Mouse (Mus musculus) NIH3T3 (cell line): ENCODE measurements around the gene Olfr1221.
"Not testable (repeated sequence)": the region's sequence is repeated elsewhere in the genome, so short reads cannot be mapped to it uniquely, and the experiment has no call there.

Experiments used
- DNase-seq: peaks from one replicate; pipeline ENCODE4 v3.0.0-alpha.2; 2012; ENCODE audit warnings: low read depth

Gene Olfr1221

GRCm38 (mm10) chr2:89117183-89117582, at the start of gene Olfr1221:
Gene Olfr1221, minus strand, starts transcription at chr2:89117283.
- DNase-seq: no peak

DNA sequence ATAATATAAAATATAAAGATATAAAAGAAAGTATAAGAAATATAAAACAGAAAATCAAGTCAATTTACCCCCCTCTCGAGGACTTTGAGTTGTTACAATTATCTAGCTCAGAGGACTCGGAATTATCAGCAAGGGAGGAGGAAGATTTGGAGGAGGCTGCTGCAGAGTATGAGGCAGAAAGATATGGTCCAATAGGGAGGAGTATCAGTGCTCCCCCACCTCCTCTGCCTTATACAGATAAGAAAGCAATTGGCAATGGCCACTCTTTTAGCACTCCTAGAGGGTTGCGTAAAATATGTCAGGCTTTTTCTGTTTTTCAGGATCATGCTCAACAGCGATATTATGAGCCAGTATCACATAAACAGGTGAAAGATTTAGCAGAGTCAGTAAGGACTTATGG, 47.6 kb upstream of the Olfr1221 start:
- not testable (repeated sequence) for DNase-seq

- not testable (repeated sequence) for DNase-seq
Observed at GRCm38 (mm10) chr2:89163991-89164390, 46.9 kb upstream of the Olfr1221 start, which contains the start of gene Olfr1224-ps1. Gene Olfr1224-ps1, minus strand, starts transcription at chr2:89164091.

DNA sequence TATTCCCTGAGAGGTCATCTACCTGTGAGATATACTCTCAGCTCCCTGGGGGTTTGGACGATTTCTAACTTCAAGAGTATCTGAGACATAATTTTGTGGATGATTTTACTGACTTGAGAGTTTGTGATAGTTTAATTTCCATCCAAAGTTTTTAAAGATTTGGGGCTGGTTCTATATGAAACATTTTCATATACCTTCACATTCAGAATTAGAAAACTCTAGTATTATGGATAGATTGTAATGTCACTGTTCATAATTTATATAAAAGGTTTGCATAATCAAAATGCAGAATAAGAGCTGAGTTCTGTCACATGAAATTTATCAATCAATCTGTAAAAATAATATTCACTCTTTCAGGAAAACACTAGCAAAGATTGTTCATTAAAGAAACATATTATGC, 34.4 kb upstream of the Olfr1221 start, which contains the start of gene Olfr1223:
Olfr1223 (minus strand) TSS at position 101 of the 400 bp plus-strand sequence.
- DNase-seq: no peak

DNA sequence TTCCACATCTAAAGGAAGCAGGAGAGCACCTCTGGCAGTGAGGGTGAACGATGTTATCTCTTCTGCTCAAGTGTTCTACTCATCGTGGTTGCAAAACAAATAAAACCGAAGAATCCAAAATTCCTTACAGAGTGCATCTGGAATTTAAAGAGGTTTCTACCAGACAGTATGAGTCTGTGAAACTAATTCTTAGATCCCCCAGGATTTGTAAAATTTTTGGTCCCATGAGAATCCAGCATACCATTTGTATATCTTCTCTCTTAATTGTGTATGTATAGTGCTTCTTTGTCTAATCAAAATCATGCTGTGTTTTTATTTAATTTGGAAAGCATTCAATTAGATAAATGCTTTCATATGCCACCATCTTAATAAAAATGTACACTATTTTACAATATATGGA, 15.9 kb upstream of the Olfr1221 start, which contains the start of gene Olfr1222:
Olfr1222 (minus strand) TSS at position 101 of the 400 bp plus-strand sequence.
- no peak for DNase-seq

DNA sequence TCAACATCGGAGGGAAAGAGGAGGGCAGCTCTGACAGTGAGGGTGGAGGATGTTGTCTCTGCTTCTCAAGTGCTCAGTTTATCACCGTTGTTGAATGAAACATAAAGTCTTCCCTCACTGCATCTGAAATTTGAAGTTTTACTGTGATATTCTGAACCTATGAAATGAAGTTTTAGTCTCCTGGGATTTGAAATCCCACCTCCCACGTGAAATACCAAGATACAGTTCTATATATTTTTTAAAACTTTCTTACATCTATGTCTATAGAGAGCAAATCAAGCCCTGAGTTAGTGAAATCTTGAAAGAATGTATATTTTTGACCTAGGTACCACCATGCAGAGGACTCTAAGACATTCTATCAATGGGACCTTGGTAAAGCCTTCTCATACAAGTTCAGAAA, 10.3 kb downstream of the Olfr1221 start, which contains the start of gene Olfr1220:
Olfr1220 (minus strand) TSS at position 101 of the 400 bp plus-strand sequence.
- no peak for DNase-seq

DNA sequence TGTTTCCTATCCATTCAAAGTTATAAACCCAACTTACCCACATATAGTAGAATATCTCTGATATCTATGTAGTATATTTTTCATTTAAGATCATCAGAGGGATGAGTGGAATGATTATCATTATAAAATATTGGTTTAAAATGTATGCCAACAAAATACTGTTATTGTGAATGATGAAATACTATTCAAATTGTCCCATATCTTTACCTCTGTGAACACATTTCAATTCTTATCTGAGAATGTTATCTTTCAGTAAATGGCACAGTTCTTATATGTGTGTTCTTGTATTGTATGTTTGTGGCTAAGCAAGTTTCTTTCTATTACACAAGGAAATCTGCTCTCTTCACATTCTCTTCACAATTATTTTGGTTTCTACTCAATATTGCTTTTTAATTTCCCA, 11.4 kb downstream of the Olfr1221 start:
- no peak for DNase-seq

DNA sequence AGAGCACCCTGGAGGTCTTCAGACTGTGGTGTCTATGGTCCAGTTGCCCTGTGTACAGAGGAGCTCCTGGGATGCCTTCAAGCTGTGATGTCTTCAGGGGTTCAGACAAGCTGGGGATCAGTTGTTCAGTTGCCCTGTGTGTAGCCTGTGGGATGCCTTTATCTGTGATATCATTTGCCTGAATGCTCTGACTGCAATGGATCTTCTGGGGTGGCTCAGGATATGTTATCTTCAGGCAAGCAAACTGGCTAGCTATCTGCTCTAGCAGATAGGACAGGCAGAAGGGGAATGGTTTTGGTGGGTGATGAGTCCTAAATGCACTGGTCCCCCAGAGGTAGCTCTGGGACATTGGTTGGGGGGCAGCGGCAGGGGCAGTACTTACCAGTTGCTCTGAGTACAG, 23.2 kb downstream of the Olfr1221 start:
- DNase-seq: no peak

DNA sequence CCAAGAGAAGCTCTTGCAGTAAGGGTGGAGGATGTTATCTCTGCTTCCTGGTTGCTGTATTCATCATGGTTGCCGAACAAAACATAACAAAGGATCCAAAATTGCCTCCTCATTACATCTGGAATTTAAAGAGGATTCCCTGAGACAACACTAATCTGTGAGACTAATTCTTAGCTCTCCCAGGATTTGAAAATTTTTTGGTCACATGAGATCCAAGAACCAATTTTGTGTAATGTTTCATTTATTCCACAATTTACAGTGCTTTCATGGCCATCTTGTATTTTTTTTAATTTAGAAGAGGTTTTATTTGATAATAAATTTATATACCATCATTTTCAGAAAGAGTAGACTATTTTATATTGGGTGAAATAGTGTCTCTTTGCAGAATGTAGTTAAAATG, 33.7 kb downstream of the Olfr1221 start, which contains the start of gene Olfr1219:
Olfr1219 (minus strand) TSS at position 101 of the 400 bp plus-strand sequence.
- no peak for DNase-seq

DNA sequence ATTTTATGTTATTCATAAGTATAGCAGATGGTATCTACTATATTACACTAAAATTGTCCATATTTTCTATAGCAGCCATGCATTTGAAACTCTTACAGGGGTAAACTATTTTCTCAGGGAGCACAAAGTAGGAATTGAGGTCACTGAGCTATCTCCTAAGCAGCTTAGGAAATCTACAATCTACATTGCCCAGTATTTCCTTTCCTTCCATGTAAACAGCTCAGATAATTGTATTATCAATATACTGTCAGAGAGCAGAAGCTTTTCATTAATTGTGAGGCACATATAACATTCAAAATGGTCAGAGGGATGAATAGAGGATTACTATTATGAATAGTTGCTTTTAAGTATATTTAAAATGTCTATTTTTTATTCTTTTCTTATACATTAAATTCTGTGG, 35.6 kb downstream of the Olfr1221 start:
- DNase-seq: no peak

GRCm38 (mm10) chr2:89061087-89061486, 56.0 kb downstream of the Olfr1221 start, which contains the start of gene Olfr1218:
Gene Olfr1218, minus strand, starts transcription at chr2:89061187.
- no peak for DNase-seq
